Mouse (Mus musculus) liver, adult (tissue): Measurements from ENCODE around the gene Olfr571.

Experiments used
- GATA4 ChIP-seq: IDR thresholded peaks from 2 replicates; pipeline ENCODE4 v1.6.1; 2014; ENCODE audit warnings: mild to moderate bottlenecking, low read length; ENCODE audit not compliant: insufficient replicate concordance

The Olfr571 gene

GRCm38 (mm10) chr7:102855807-102856206, 61.5 kb downstream of the Olfr571 start:
- TF ChIP-seq GATA4, result no peak
